Mouse (Mus musculus): ENCODE measurements at regions not wholly inside any gene's neighbourhood (a gene's known extent, or its start where the extent isn't known, plus 50 kb on each side); places are given as distances from the start of the nearest gene placed in this dataset.
"Not testable (repeated sequence)": the region's sequence is repeated elsewhere in the genome, so short reads cannot be mapped to it uniquely, and the experiment has no call there.

- Histone ChIP-seq H3K9me3 (replicated peaks) (no peaks in the 10 kb centered on the region), H3K27me3 (ENCODE audit: low read depth, poor library complexity, severe bottlenecking) (no peaks in the 10 kb centered on the region), H3K4me1 (no peaks in the 10 kb centered on the region), H3K4me3 (no peak overlapping the region), H3K36me3 (no peaks in the 10 kb centered on the region), H3K27ac (no peak overlapping the region)
- 82% methylated on average over 5 of the region's 5 CpGs for WGBS
- DNase-seq (ENCODE audit: low spot score), result no peak
These were observed 287.7 kb upstream of the Maf start for GRCm38 (mm10) chr8:115995320-115995719.

- no peak for DNase-seq (ENCODE audit: low spot score)
- Histone ChIP-seq H3K9me3 (replicated peaks) (no peaks in the 10 kb centered on the region), H3K27ac (no peak overlapping the region), H3K4me3 (no peak overlapping the region), H3K36me3 (no peaks in the 10 kb centered on the region), H3K4me1 (no peaks in the 10 kb centered on the region), H3K27me3 (ENCODE audit: low read depth, poor library complexity, severe bottlenecking) (no peaks in the 10 kb centered on the region)
- WGBS, result 82% methylated on average over 6 of the region's 6 CpGs
These were observed 284.4 kb upstream of the Maf start for GRCm38 (mm10) chr8:115991989-115992388.

GRCm38 (mm10) chr8:115983397-115983796 lies 275.8 kb upstream of the Maf start:
- 71% methylated on average over 6 of the region's 6 CpGs for WGBS
- Histone ChIP-seq H3K4me3 (no peak overlapping the region), H3K9me3 (replicated peaks) (no peaks in the 10 kb centered on the region), H3K27ac (no peak overlapping the region), H3K4me1 (no peaks in the 10 kb centered on the region), H3K27me3 (ENCODE audit: low read depth, poor library complexity, severe bottlenecking) (no peaks in the 10 kb centered on the region), H3K36me3 (no peaks in the 10 kb centered on the region)
- DNase-seq (ENCODE audit: low spot score), result no peak

- no peaks in the 10 kb centered on the region for H3K9me3 ChIP-seq (replicated peaks)
These were observed 274.7 kb upstream of the Maf start for GRCm38 (mm10) chr8:115982326-115982725.

GRCm38 (mm10) chr8:115981426-115981825 lies 273.8 kb upstream of the Maf start:
- Histone ChIP-seq H3K9me3 (replicated peaks) (no peaks in the 10 kb centered on the region), H3K27me3 (ENCODE audit: low read depth, poor library complexity, severe bottlenecking) (no peaks in the 10 kb centered on the region), H3K36me3 (no peaks in the 10 kb centered on the region), H3K27ac (no peak overlapping the region), H3K4me3 (no peak overlapping the region), H3K4me1 (no peaks in the 10 kb centered on the region)
- DNase-seq (ENCODE audit: low spot score), result no peak
- 88% methylated on average over 7 of the region's 7 CpGs for WGBS

More at GRCm38 (mm10) chr8:115982326-115982725, 274.7 kb upstream of the Maf start:
- H3K4me1 ChIP-seq, result no peaks in the 10 kb centered on the region
- no peak overlapping the region for H3K4me3 ChIP-seq
- H3K27ac ChIP-seq, result no peak overlapping the region
- no peaks in the 10 kb centered on the region for H3K27me3 ChIP-seq (ENCODE audit: low read depth, poor library complexity, severe bottlenecking)
- no peak for DNase-seq (ENCODE audit: low spot score)
- WGBS, result 81% methylated on average over 3 of the region's 3 CpGs
- no peaks in the 10 kb centered on the region for H3K36me3 ChIP-seq

- Histone ChIP-seq H3K4me1 (no peaks in the 10 kb centered on the region), H3K27ac (no peak overlapping the region), H3K4me3 (no peak overlapping the region), H3K9me3 (replicated peaks) (no peaks in the 10 kb centered on the region), H3K36me3 (no peaks in the 10 kb centered on the region), H3K27me3 (ENCODE audit: low read depth, poor library complexity, severe bottlenecking) (no peaks in the 10 kb centered on the region)
- DNase-seq (ENCODE audit: low spot score), result no peak
- 90% methylated on average over 3 of the region's 3 CpGs for WGBS
These were observed 273.0 kb upstream of the Maf start for GRCm38 (mm10) chr8:115980616-115981015.

- no peaks in the 10 kb centered on the region for H3K4me1 ChIP-seq
- no peak overlapping the region for H3K27ac ChIP-seq
- H3K36me3 ChIP-seq, result no peaks in the 10 kb centered on the region
- WGBS, result 57% methylated on average over 4 of the region's 4 CpGs
- no peak overlapping the region for H3K4me3 ChIP-seq
- no peak for DNase-seq (ENCODE audit: low spot score)
- no peaks in the 10 kb centered on the region for H3K9me3 ChIP-seq (replicated peaks)
- no peaks in the 10 kb centered on the region for H3K27me3 ChIP-seq (ENCODE audit: low read depth, poor library complexity, severe bottlenecking)
These were observed 269.6 kb upstream of the Maf start for GRCm38 (mm10) chr8:115977152-115977551.

GRCm38 (mm10) chr8:115974706-115975105 lies 267.1 kb upstream of the Maf start:
- Histone ChIP-seq H3K27ac (no peak overlapping the region), H3K4me1 (no peaks in the 10 kb centered on the region), H3K27me3 (ENCODE audit: low read depth, poor library complexity, severe bottlenecking) (no peaks in the 10 kb centered on the region), H3K4me3 (no peak overlapping the region), H3K9me3 (replicated peaks) (no peaks in the 10 kb centered on the region), H3K36me3 (no peaks in the 10 kb centered on the region)
- WGBS, result 67% methylated on average over 2 of the region's 2 CpGs
- no peak for DNase-seq (ENCODE audit: low spot score)

- H3K4me1 ChIP-seq; H3K9me3 ChIP-seq (replicated peaks); H3K27ac ChIP-seq; H3K36me3 ChIP-seq; DNase-seq (ENCODE audit: low spot score); H3K27me3 ChIP-seq (ENCODE audit: low read depth, poor library complexity, severe bottlenecking); H3K4me3 ChIP-seq: not testable (repeated sequence)
- 74% methylated on average over 2 of the region's 2 CpGs for WGBS
These were observed 263.8 kb upstream of the Maf start for GRCm38 (mm10) chr8:115971351-115971750.

GRCm38 (mm10) chr8:115968121-115968520 lies 260.5 kb upstream of the Maf start:
- no peak for DNase-seq (ENCODE audit: low spot score)
- H3K4me1 ChIP-seq, result no peaks in the 10 kb centered on the region
- no peaks in the 10 kb centered on the region for H3K36me3 ChIP-seq
- WGBS, result 85% methylated on average over 5 of the region's 5 CpGs
- no peak overlapping the region for H3K27ac ChIP-seq
- H3K27me3 ChIP-seq (ENCODE audit: low read depth, poor library complexity, severe bottlenecking), result no peaks in the 10 kb centered on the region
- no peaks in the 10 kb centered on the region for H3K9me3 ChIP-seq (replicated peaks)
- H3K4me3 ChIP-seq, result no peak overlapping the region

- Histone ChIP-seq H3K9me3 (replicated peaks) (no peaks in the 10 kb centered on the region), H3K4me1 (0 out of 2 replicates have a peak, but pooled peaks cover 2% of the 10 kb centered on the region), H3K27me3 (ENCODE audit: low read depth, poor library complexity, severe bottlenecking) (no peaks in the 10 kb centered on the region), H3K27ac (no peak overlapping the region), H3K4me3 (no peak overlapping the region), H3K36me3 (no peaks in the 10 kb centered on the region)
- WGBS, result 88% methylated on average over 7 of the region's 7 CpGs
- DNase-seq (ENCODE audit: low spot score), result no peak
These were observed 258.4 kb upstream of the Maf start for GRCm38 (mm10) chr8:115965981-115966380.

GRCm38 (mm10) chr8:115955371-115955770 lies 247.8 kb upstream of the Maf start:
- no peaks in the 10 kb centered on the region for H3K4me1 ChIP-seq
- DNase-seq (ENCODE audit: low spot score), result no peak
- no peaks in the 10 kb centered on the region for H3K9me3 ChIP-seq (replicated peaks)
- no peak overlapping the region for H3K27ac ChIP-seq
- H3K4me3 ChIP-seq, result no peak overlapping the region
- no peaks in the 10 kb centered on the region for H3K27me3 ChIP-seq (ENCODE audit: low read depth, poor library complexity, severe bottlenecking)
- H3K36me3 ChIP-seq, result no peaks in the 10 kb centered on the region
- WGBS, result 88% methylated on average over 5 of the region's 5 CpGs

GRCm38 (mm10) chr8:115953783-115954470 lies 246.3 kb upstream of the Maf start:
- Histone ChIP-seq H3K4me3 (no peak overlapping the region), H3K9me3 (replicated peaks) (no peaks in the 10 kb centered on the region), H3K4me1 (no peaks in the 10 kb centered on the region), H3K36me3 (no peaks in the 10 kb centered on the region), H3K27me3 (ENCODE audit: low read depth, poor library complexity, severe bottlenecking) (no peaks in the 10 kb centered on the region), H3K27ac (no peak overlapping the region)
- WGBS, result 93% methylated on average over 7 of the region's 7 CpGs
- DNase-seq (ENCODE audit: low spot score), result no peak

- no peak for DNase-seq (ENCODE audit: low spot score)
- 75% methylated on average over 1 of the region's 1 CpGs for WGBS
These were observed 244.9 kb upstream of the Maf start for GRCm38 (mm10) chr8:115952496-115952895.

More at GRCm38 (mm10) chr8:115952496-115952895, 244.9 kb upstream of the Maf start:
- Histone ChIP-seq H3K4me1 (no peaks in the 10 kb centered on the region), H3K27me3 (ENCODE audit: low read depth, poor library complexity, severe bottlenecking) (no peaks in the 10 kb centered on the region), H3K9me3 (replicated peaks) (no peaks in the 10 kb centered on the region), H3K36me3 (no peaks in the 10 kb centered on the region), H3K27ac (no peak overlapping the region), H3K4me3 (no peak overlapping the region)
